Mouse (Mus musculus) left cerebral cortex, postnatal 14 days (tissue): ENCODE results near the gene Nt5c1b. TPM values are rescaled to one million over a fixed set of nuclear protein-coding genes. Genes with fewer than 3 reads are reported as not detected.

ENCODE experiments used
- total RNA-seq, 2 experiments: library from RNA; stranded (reverse); gene quantifications; 2 replicates each; pipeline ENCODE4 v1.2.3; 2021

The Nt5c1b gene
- total RNA-seq, 2 experiments from 2014 or later, result not detected

Other genes with a start within 250 kb of the Nt5c1b start
- gene Rdh14, start 20.8 kb downstream of the Nt5c1b start, total RNA-seq, result 10 to 100 TPM; 32.2 to 38.4 TPM